Mouse (Mus musculus) cortical plate, adult 2 months (tissue): ENCODE results near the gene Ogfrl1. TPM values are rescaled to one million over a fixed set of nuclear protein-coding genes. Genes with fewer than 3 reads are reported as not detected.

Experiments used
- H3K27ac ChIP-seq: fragments of 200-500 bp; 2 replicates; pipeline ENCODE4 v1.5.1; 2012; ENCODE audit warnings: low read length, control low read depth, inconsistent platforms; ENCODE audit not compliant: insufficient read depth
- H3K4me1 ChIP-seq: fragments of 200-500 bp; 2 replicates; pipeline ENCODE4 v1.6.1; 2011; ENCODE audit warnings: low read length; ENCODE audit not compliant: control insufficient read depth, insufficient read depth
- H3K4me3 ChIP-seq: fragments of 200-500 bp; 2 replicates; pipeline ENCODE4 v1.5.1; 2011; ENCODE audit warnings: mild to moderate bottlenecking, low read length, control low read depth; ENCODE audit not compliant: insufficient read depth
- CTCF ChIP-seq: fragments of 200-500 bp; IDR thresholded peaks from 2 replicates; pipeline ENCODE4 v1.5.1; 2011; ENCODE audit warnings: mild to moderate bottlenecking, control low read depth, low read length; ENCODE audit not compliant: insufficient read depth; ENCODE audit errors: extremely low read depth
- POLR2A ChIP-seq: fragments of 200-500 bp; IDR thresholded peaks from 2 replicates; pipeline ENCODE4 v1.6.1; 2011; ENCODE audit warnings: mild to moderate bottlenecking, low read length, control low read depth; ENCODE audit not compliant: insufficient read depth; ENCODE audit errors: extremely low read depth
- polyA plus RNA-seq: library from polyadenylated mRNA; depleted of rRNA; stranded (reverse); fragments of >200 nt; gene quantifications from 2 replicates; pipeline ENCODE4 v1.2.3, GENCODE M21; 2012

Ogfrl1 gene
- polyA plus RNA-seq, 1 experiment, result 62.9 TPM

DNA sequence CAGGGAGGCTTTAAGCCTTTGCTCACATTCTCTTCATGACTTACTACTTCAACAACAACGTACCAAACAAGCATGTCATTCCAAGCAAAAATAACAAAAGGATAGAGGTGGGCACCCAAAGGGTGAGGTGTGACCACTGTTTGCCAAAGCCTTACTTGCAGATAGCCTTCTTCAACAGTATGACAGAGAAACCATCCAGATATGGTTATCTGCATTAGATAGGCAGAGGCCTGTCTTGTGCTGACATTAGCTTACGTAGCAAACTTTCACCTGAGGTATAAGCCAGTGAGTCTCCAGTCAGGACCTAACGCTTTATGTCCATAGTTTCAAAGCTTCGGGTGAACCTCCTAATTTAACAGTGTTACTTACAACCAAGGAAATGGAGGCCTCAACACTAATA, 23.4 kb downstream of the Ogfrl1 start:
- no peak overlapping the region for H3K4me3 ChIP-seq
- no peak overlapping the region for H3K27ac ChIP-seq
- TF ChIP-seq CTCF, result no peak
- TF ChIP-seq POLR2A, result no peak
- peaks cover 1% of the 10 kb centered on the region; the same call in 1 of the 2 replicates for H3K4me1 ChIP-seq

DNA sequence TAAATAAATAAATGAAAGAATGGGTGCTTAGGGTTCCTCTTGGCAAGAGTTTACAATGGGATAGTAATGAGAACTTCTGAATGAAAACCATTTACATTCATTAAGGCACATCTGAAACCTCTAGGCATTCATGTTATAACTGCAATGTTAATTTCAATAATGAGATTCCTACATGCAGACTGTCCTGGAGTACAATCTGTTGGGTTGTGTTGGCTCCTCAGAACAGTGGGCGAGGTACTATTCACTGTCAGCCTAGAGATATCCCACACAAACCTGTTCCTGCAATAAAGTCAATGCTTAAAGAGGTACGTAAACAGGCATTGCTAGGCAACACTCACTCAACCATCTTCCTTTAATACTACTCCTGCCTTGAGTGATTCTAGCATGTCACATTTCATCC, 32.0 kb downstream of the Ogfrl1 start:
- Histone ChIP-seq H3K4me1 (no peaks in the 10 kb centered on the region), H3K4me3 (no peak overlapping the region), H3K27ac (no peak overlapping the region)
- TF ChIP-seq POLR2A (no peak), CTCF (no peak)

DNA sequence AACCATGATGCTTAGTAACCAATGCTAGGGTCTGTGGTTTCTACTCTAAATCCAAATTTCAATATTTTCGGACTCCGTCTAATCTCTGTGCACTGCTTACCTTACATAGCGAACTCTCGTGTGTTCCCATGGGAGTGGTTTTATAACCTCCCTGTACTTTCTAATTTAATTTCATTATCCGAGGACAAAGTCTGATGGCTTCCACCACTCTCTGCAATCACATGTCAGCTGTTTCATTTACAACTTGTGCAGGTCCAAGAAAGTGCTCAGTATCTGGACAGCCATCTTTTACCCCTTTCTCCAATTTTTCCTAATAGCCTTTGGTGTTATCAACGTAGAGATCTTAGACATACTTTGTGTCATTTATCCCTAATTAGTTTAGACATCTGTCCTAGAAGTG, 44.7 kb downstream of the Ogfrl1 start:
- no peak overlapping the region for H3K27ac ChIP-seq
- TF ChIP-seq CTCF (no peak), POLR2A (no peak)
- no peak overlapping the region for H3K4me3 ChIP-seq
- no peaks in the 10 kb centered on the region for H3K4me1 ChIP-seq

DNA sequence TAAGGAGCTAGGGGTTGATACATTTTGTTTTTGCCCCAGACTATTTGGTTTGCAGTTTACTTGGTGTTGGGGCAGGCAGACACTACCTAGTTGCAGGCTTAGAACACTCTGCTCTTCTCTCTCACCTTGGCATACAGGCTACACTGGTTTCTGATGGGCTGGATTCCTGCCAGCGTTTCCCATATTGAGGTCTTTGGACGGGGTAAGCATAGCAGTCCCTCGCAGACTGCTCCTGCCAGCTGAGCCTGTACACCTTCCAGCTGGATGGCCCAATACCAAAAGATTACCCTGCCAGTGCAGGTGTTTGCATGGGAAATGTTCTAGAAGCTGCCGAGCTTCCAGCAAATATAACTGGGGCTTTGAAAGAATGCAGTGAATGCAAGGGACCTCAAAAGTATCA, 45.8 kb downstream of the Ogfrl1 start:
- no peak overlapping the region for H3K4me3 ChIP-seq
- no peak overlapping the region for H3K27ac ChIP-seq
- H3K4me1 ChIP-seq, result no peaks in the 10 kb centered on the region
- TF ChIP-seq POLR2A (no peak), CTCF (no peak)

DNA sequence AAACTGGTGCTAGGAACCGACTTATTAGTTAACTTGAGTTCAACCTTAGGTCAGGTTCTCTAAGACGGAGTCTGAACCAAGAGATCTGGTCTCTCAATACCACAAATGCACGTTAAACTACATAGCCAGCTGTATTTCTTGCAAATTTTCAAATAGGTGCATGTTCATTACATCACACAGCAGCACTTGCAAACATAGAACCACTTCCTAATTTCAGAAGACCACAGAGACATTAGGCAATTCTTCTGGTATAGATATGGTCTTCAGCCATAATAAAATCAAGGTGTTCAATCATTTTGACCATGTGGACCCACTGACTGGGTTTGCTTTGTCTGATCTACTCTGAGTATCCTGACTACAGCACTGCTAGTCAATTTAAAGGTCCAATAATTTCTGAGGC, 51.9 kb downstream of the Ogfrl1 start:
- Histone ChIP-seq H3K4me3 (no peak overlapping the region), H3K27ac (no peak overlapping the region), H3K4me1 (no peaks in the 10 kb centered on the region)
- TF ChIP-seq POLR2A, result no peak

DNA sequence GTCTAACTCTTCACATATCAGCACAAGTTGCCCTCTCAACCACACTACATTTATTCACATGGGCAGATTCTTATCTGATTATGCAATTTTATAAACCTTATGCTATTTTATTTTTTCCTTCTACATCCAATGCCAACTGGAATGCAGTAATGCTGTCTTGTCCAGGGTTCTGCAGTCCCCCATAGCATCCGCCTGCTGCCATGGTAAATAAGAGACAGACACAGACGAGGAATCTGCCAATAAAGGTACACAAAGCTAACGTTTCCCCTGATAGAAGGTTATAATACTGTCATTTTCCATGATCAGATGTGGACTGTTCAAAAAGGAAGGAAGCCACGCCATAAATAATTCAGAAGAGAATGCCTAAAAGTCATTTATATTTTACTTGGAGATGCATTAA, 54.7 kb downstream of the Ogfrl1 start:
- no peak for TF ChIP-seq CTCF
- no peaks in the 10 kb centered on the region for H3K4me1 ChIP-seq
- H3K4me3 ChIP-seq, result no peak overlapping the region
- no peak overlapping the region for H3K27ac ChIP-seq

DNA sequence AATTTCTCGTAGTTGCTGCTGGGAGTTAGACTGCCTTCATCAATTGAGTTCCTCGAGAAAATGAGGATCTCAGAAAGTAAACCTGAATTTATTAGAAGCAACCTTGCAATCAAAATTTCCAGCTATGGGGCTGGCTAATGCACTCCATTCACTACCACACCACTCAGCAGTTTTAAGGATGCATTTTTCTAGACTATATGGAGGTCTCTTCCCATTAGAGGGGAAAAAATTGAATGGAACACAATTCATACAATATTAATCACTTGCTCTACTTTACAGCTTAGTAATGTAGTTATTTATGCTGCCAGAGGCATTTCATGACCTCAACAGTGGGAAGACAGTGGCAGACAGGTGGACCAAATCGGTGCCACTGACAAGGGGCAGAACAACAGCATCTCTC, 55.3 kb downstream of the Ogfrl1 start:
- TF ChIP-seq CTCF, result no peak
- no peak for TF ChIP-seq POLR2A
- Histone ChIP-seq H3K27ac (no peak overlapping the region), H3K4me3 (no peak overlapping the region), H3K4me1 (no peaks in the 10 kb centered on the region)

DNA sequence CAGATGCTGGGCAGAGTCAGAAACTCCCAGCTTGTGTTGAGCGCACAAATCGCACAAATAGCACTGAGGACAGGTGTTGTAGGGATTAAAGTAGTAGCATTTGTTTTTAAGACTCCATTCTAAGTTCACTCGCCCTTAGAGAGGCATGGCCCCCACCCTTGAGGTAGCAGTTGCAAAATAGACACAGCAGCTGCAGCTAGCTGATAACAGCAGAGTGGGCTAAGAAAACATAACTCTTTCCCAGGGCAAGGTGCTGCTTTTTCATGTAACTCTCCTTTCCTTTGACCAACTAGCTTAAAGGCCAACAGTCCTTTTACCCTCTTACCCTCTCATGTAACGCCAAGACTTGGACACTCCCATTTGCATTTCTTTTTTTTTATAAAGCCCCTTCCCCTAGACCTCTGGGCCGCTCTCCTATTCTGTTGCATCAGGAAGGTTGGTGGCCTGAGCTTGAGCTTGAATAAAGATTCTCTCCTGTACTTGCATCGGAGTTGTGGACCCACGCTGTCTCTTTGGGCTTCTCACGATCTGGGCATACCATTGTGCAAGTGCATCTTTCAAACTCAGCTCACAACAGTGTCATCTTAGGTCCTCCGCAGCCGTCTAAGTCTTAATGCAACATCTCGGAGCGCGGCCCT, 61.7 kb downstream of the Ogfrl1 start:
- TF ChIP-seq POLR2A, result no peak
- no peak for TF ChIP-seq CTCF
- Histone ChIP-seq H3K4me1 (no peaks in the 10 kb centered on the region), H3K4me3 (no peak overlapping the region), H3K27ac (no peak overlapping the region)

DNA sequence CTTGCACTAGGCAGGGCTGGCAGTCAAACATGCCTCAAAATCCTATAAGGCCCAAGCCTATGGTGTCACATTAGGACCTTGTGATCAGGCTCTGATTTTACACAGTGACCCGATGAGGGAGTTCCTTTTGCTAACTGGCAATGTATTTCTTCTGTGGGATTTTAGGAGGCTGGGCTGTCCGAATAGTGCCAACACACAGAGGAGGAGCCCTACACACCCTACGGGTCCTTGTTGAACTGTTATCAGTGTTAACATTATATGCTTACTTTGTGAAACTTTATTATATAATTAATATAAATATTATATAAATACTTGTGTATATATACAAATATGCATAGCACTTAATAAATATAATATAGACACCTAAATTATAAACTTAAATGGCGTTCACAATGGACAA, 62.5 kb downstream of the Ogfrl1 start:
- Histone ChIP-seq H3K27ac (no peak overlapping the region), H3K4me3 (no peak overlapping the region), H3K4me1 (no peaks in the 10 kb centered on the region)
- no peak for TF ChIP-seq POLR2A
- no peak for TF ChIP-seq CTCF

DNA sequence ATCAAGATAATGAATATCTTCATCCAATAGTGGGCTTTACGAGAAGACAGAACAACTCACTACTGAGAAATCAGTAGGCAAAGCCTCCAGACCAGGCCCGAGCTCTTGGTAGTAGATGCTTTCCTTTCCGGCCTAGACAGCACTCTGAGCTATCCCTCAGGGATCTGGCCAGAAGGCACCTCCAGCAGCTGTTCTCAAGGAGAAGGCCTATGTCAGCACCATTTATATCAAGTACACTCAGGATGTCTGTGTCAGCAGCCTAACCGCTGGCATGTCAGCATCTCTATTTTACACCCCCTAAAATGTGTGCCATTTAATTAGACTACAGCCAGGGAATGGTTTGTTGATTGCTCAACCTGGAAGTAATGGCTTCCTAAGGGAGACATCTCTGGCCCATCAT, 65.4 kb downstream of the Ogfrl1 start:
- no peaks in the 10 kb centered on the region for H3K4me1 ChIP-seq
- no peak overlapping the region for H3K4me3 ChIP-seq
- no peak overlapping the region for H3K27ac ChIP-seq
- TF ChIP-seq POLR2A (no peak), CTCF (no peak)
